Mouse (Mus musculus) ES-Bruce4 (cell line): Measurements from ENCODE around the gene Alx3. TPM values are rescaled to one million over a fixed set of nuclear protein-coding genes. Genes with fewer than 3 reads are reported as not detected.

Source experiments
- H3K27ac ChIP-seq: 2 replicates; pipeline ENCODE4 v1.5.1; 2012; ENCODE audit warnings: low read length, inconsistent platforms; ENCODE audit not compliant: insufficient read depth
- H3K27me3 ChIP-seq: 2 replicates; pipeline ENCODE4 v1.6.1; 2012; ENCODE audit warnings: mild to moderate bottlenecking, low read length, inconsistent platforms; ENCODE audit not compliant: control insufficient read depth, poor library complexity, insufficient read depth, severe bottlenecking
- H3K36me3 ChIP-seq: 2 replicates; pipeline ENCODE4 v1.6.1; 2012; ENCODE audit warnings: inconsistent platforms, mild to moderate bottlenecking, low read length, moderate library complexity; ENCODE audit not compliant: control insufficient read depth, poor library complexity, insufficient read depth, severe bottlenecking
- H3K4me1 ChIP-seq: one replicate; pipeline ENCODE4 v1.8.1; 2011; ENCODE audit warnings: low read length; ENCODE audit not compliant: control insufficient read depth, insufficient read depth
- H3K4me3 ChIP-seq: 2 replicates; pipeline ENCODE4 v1.5.1; 2011; ENCODE audit warnings: low read depth, mild to moderate bottlenecking, low read length
- H3K9ac ChIP-seq: 2 replicates; pipeline ENCODE4 v1.6.1; 2012; ENCODE audit warnings: low read depth, mild to moderate bottlenecking, inconsistent platforms; ENCODE audit not compliant: poor library complexity, severe bottlenecking
- H3K9me3 ChIP-seq: replicated peaks from 2 replicates; pipeline ENCODE4 v1.6.1; 2012; ENCODE audit warnings: mild to moderate bottlenecking, low read length, inconsistent platforms; ENCODE audit not compliant: control insufficient read depth, poor library complexity, insufficient read depth, severe bottlenecking
- CTCF ChIP-seq: IDR thresholded peaks from one replicate; pipeline ENCODE4 v1.8.1; 2011; ENCODE audit warnings: low read depth, low read length
- EP300 ChIP-seq: IDR thresholded peaks from 2 replicates; pipeline ENCODE4 v1.6.1; 2011; ENCODE audit warnings: low read depth, low read length; ENCODE audit not compliant: insufficient read depth
- POLR2A ChIP-seq: IDR thresholded peaks from one replicate; pipeline ENCODE4 v1.8.1; 2011; ENCODE audit warnings: low read length; ENCODE audit not compliant: insufficient read depth
- polyA plus RNA-seq: library from polyadenylated mRNA; stranded (reverse); fragments of >200 nt; gene quantifications from 2 replicates; pipeline ENCODE4 v1.2.4, GENCODE M21; 2011; ENCODE audit warnings: low read depth; ENCODE audit not compliant: missing spikeins, insufficient read depth, insufficient read length

Gene Alx3
- polyA plus RNA-seq, 1 experiment, result 0.31 TPM

DNA sequence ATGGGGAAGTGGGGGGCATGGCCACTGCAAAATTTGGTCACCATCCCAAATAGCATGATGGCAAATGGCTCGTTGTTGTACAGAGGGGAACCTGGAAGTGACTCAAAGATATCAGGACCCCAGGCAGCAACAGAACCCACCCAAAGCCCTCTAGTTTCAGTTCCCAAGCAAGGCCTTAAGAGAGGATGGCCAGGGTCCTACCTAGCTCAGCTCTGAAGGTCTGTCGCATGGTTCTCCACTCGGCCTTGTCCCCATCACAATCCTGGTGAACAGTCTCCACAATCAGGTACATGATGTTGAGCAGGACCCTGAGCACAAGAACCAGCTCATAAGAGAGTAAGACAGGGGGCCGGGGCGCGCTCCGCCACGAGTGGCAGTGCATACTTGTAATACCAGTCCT is 29.6 kb downstream of the Alx3 start:
- Histone ChIP-seq H3K4me1 (no peaks in the 10 kb centered on the region), H3K4me3 (no peak overlapping the region), H3K9me3 (no peaks in the 10 kb centered on the region), H3K27ac (no peak overlapping the region), H3K36me3 (peaks cover 8% of the 10 kb centered on the region; the same call in 1 of the 2 replicates), H3K27me3 (no peaks in the 10 kb centered on the region), H3K9ac (no peak overlapping the region)
- TF ChIP-seq EP300, result no peak
- no peak for TF ChIP-seq POLR2A
- no peak for TF ChIP-seq CTCF

DNA sequence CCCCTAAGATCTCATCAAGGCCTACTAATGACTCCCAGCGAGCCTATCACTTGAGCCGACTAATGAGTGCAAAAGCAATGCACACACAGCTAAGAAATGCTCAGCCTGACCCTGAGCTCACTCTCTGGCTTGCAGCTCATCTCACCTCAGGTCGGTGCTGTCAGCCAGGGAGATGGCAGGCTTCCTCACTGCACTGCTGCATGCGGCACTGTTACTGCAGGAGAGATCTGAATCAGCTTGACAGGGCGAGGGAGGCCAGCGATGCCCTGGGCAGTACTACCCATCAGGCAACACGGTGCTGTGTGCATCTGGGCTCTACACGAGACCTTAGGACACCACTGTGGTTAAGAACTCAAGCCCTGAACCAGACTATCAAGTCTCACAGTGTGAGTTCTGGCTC is 30.7 kb downstream of the Alx3 start:
- Histone ChIP-seq H3K4me3 (no peak overlapping the region), H3K4me1 (no peaks in the 10 kb centered on the region), H3K27ac (no peak overlapping the region), H3K27me3 (no peaks in the 10 kb centered on the region), H3K9ac (no peak overlapping the region), H3K36me3 (peaks cover 8% of the 10 kb centered on the region; the same call in 1 of the 2 replicates), H3K9me3 (no peaks in the 10 kb centered on the region)
- TF ChIP-seq EP300 (no peak), POLR2A (no peak), CTCF (no peak)

DNA sequence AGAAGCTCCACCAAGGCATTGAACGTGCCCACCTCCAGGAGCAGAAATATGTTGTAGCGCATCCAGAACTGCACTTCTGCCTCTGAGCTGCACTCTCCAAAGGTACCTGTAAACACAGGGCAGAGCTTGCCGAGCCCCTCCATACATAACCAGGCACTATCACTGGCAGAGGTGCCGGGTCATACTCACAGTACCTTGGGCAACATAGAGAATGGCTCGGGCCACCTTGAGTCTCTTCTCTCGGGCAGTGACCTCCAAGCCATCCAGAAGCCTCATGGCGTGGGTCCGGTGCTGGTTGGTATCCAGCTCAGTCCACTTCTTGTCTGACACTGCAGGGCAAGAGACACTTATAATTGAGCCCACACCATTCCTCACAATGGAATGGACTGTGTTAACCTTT is 31.9 kb downstream of the Alx3 start:
- TF ChIP-seq CTCF (no peak), EP300 (no peak), POLR2A (no peak)
- H3K36me3 ChIP-seq, result peaks cover 8% of the 10 kb centered on the region; the same call in 1 of the 2 replicates
- H3K27me3 ChIP-seq, result no peaks in the 10 kb centered on the region
- no peak overlapping the region for H3K27ac ChIP-seq
- H3K9me3 ChIP-seq, result no peaks in the 10 kb centered on the region
- no peaks in the 10 kb centered on the region for H3K4me1 ChIP-seq
- no peak overlapping the region for H3K9ac ChIP-seq
- no peak overlapping the region for H3K4me3 ChIP-seq

DNA sequence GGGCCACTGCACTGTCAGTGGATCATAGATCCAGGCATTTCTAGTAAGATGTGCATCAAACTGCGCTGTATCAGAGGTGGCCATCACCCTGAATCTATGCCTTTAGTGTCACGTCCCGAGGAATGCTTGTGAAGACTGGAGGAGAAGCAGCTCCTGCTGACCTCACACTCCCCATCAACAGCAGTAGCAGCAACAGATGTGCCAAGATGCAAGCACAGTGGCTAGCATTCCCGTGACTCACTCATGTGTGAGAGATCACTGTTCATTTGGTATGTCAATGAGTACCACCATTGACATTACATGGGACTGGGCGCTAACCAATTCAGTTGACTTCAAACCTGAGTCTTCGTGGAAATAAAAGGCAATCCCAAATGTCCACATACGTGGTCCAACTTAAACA is 32.8 kb downstream of the Alx3 start:
- no peaks in the 10 kb centered on the region for H3K27me3 ChIP-seq
- no peak overlapping the region for H3K4me3 ChIP-seq
- peaks cover 8% of the 10 kb centered on the region; the same call in 1 of the 2 replicates for H3K36me3 ChIP-seq
- H3K9ac ChIP-seq, result no peak overlapping the region
- H3K4me1 ChIP-seq, result no peaks in the 10 kb centered on the region
- no peak overlapping the region for H3K27ac ChIP-seq
- no peaks in the 10 kb centered on the region for H3K9me3 ChIP-seq
- TF ChIP-seq EP300 (no peak), POLR2A (no peak), CTCF (no peak)

DNA sequence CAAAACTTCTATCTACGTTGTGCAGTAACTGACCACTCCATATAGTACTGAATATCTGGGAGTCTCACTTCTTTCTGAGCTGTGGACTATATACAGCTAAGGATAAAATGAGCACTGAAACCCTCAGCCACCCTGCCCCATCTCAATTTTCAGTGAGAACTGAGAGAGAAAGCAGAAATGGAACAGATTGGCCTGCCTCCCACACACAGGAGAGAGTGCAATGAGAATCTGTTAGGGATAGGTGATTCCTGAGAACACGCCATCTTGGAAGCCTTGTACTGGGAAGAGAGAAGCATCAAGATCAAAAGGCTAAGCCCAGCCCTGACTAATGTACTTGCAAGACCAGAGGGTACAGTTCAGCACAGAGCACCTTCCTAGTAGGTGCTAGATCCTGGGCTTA is 33.7 kb downstream of the Alx3 start:
- Histone ChIP-seq H3K4me1 (no peaks in the 10 kb centered on the region), H3K36me3 (peaks cover 8% of the 10 kb centered on the region; the same call in 1 of the 2 replicates)

GRCm38 (mm10) chr3:107629411-107629810 is 34.6 kb downstream of the Alx3 start:
- no peak overlapping the region for H3K27ac ChIP-seq
- no peaks in the 10 kb centered on the region for H3K27me3 ChIP-seq
- TF ChIP-seq CTCF (no peak), POLR2A (no peak), EP300 (no peak)
- H3K4me1 ChIP-seq, result no peaks in the 10 kb centered on the region
- H3K36me3 ChIP-seq, result peaks cover 8% of the 10 kb centered on the region; the same call in 1 of the 2 replicates
- H3K9me3 ChIP-seq, result no peaks in the 10 kb centered on the region
- H3K4me3 ChIP-seq, result no peak overlapping the region
- H3K9ac ChIP-seq, result no peak overlapping the region

More for the DNA sequence above, 33.7 kb downstream of the Alx3 start:
- H3K4me3 ChIP-seq, result no peak overlapping the region
- no peaks in the 10 kb centered on the region for H3K9me3 ChIP-seq
- H3K9ac ChIP-seq, result no peak overlapping the region
- TF ChIP-seq EP300 (no peak), CTCF (no peak), POLR2A (no peak)
- H3K27me3 ChIP-seq, result no peaks in the 10 kb centered on the region
- no peak overlapping the region for H3K27ac ChIP-seq
